ENCODE assay signal across 8 mouse cellular contexts in the genomic region with DNA sequence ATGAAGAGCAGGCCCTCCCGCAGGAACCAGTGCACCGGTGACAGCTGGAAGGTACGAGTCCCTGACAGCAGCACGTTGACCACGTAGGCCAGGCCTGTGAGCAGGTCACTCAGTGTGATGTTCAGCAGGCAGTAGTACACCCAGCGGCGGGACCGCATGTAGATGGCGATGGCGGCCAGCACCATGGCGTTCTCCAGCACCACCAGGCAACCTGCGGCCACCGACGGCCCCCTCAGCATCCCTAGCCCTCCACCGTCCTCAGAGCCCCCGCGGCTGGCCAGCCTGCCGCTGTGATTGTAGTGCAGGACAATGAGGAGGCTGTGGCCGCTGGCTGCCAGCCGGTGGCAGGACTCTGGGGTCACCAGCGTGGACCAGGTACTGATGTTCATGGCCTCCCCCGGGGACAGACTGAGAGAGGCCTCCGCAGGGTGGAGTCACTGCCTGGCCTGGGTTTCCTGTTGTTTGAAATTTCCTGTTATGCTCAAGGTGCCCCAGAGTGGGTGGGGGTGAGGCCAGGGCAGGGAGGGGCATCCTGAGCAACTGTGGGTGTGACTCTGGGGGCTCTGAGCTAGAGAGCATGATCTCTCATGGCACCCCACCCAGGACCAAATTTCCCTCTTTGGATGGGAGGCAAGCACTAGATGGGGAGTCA. TPM values are rescaled to one million over a fixed set of nuclear protein-coding genes. Genes with fewer than 3 reads are reported as not detected.
DNase-seq lines count a peak whose midpoint lies in the region.

No protein-coding gene starts in this region.

- H3K27me3 ChIP-seq in limb, embryonic 10.5 days (ENCODE audit: low read depth, poor library complexity, severe bottlenecking) = peaks cover 12% of the 10 kb centered on the region

- no peaks in the 10 kb centered on the region for H3K9me3 ChIP-seq in limb, embryonic 10.5 days (replicated peaks)

- peaks cover 25% of the 10 kb centered on the region for H3K4me1 ChIP-seq in brown adipose tissue, adult 24 weeks (ENCODE audit: control insufficient read depth, insufficient read depth, insufficient read length, low read length)
- H3K4me1 ChIP-seq in limb, embryonic 10.5 days = peaks cover 41% of the 10 kb centered on the region

- 75% methylated on average over 23 of the region's 23 CpGs for WGBS in limb, embryonic 10.5 days

- peak; percentile 61 for DNase-seq in kidney, adult 11 months
- no peak for DNase-seq in kidney, postnatal 10 days
- no peak for DNase-seq in limb, embryonic 10.5 days (ENCODE audit: low spot score)
- peak; percentile 85 to 87 for DNase-seq in natural killer cell, adult 2 months (ENCODE audit: low spot score in 2 of 2)
- no peak for DNase-seq in frontal cortex, postnatal 10 days (ENCODE audit: low spot score in 2 of 2)
- DNase-seq in cerebellum, postnatal 10 days = no peak
- no peak for DNase-seq in left cerebral cortex, postnatal 25 days (ENCODE audit: low spot score in 2 of 2)

- peak overlapping the region; percentile 79 for H3K27ac ChIP-seq in brown adipose tissue, adult 24 weeks (replicated peaks; ENCODE audit: low read depth, low read length)
- H3K27ac ChIP-seq in limb, embryonic 10.5 days = peak overlapping the region; percentile 64; the same call in 1 of the 2 replicates

- intact Hi-C loops in left cerebral cortex, postnatal 25 days (cut with DNase I) = no loop called here

- peak overlapping the region; percentile 50 for H3K4me3 ChIP-seq in brown adipose tissue, adult 24 weeks (ENCODE audit: insufficient read depth, low read depth, low read length)
- H3K4me3 ChIP-seq in limb, embryonic 10.5 days = 0 out of 2 replicates have a peak overlapping the region, but pooled peaks have one; percentile 10

- 0 out of 2 replicates have a peak, but pooled peaks cover 4% of the 10 kb centered on the region for H3K36me3 ChIP-seq in limb, embryonic 10.5 days

RNA-seq across cellular contexts. Expression of a gene that starts 0.6 kb away (rescaled TPM):
- polyA plus RNA-seq in brown adipose tissue, adult 24 weeks (2012; ENCODE audit: insufficient read depth, insufficient read length, missing spikeins) = 0.71 and 0.79 TPM in 2 replicates
- 0.34 and 0.39 TPM in 2 replicates for polyA plus RNA-seq in limb, embryonic 10.5 days (2016; fragmentation: Nextera tagmentation; extraction: Ambion mirVana)
- total RNA-seq in left cerebral cortex, postnatal 25 days (2021) = under 1 TPM; 0.53 to 0.73 TPM

RNA-seq across cellular contexts. Expression of a gene that starts 3.2 kb away (rescaled TPM):
- polyA plus RNA-seq in brown adipose tissue, adult 24 weeks (2012; ENCODE audit: insufficient read depth, insufficient read length, missing spikeins) = 13.9 and 17.9 TPM in 2 replicates
- 100 and 102 TPM in 2 replicates for polyA plus RNA-seq in limb, embryonic 10.5 days (2016; fragmentation: Nextera tagmentation; extraction: Ambion mirVana)
- 10 to 100 TPM; 76.4 to 77.0 TPM for total RNA-seq in left cerebral cortex, postnatal 25 days (2021)

RNA-seq across cellular contexts. Expression of a gene that starts 16.9 kb away (rescaled TPM):
- 0.63 TPM in 1 of 2 replicates, not detected in the other for polyA plus RNA-seq in brown adipose tissue, adult 24 weeks (2012; ENCODE audit: insufficient read depth, insufficient read length, missing spikeins)
- 0.24 and 0.48 TPM in 2 replicates for polyA plus RNA-seq in limb, embryonic 10.5 days (2016; fragmentation: Nextera tagmentation; extraction: Ambion mirVana)
- total RNA-seq in left cerebral cortex, postnatal 25 days (2021) = 100 to 1,000 TPM; 285 to 286 TPM

RNA-seq across cellular contexts. Expression of a gene that starts 24.6 kb away (rescaled TPM):
- polyA plus RNA-seq in brown adipose tissue, adult 24 weeks (2012; ENCODE audit: insufficient read depth, insufficient read length, missing spikeins) = not detected in 2 replicates
- 0.80 and 2.0 TPM in 2 replicates for polyA plus RNA-seq in limb, embryonic 10.5 days (2016; fragmentation: Nextera tagmentation; extraction: Ambion mirVana)
- 1 to 10 TPM; 2.0 to 3.1 TPM for total RNA-seq in left cerebral cortex, postnatal 25 days (2021)

RNA-seq across cellular contexts. Expression of a gene that starts 43.9 kb away (rescaled TPM):
- 40.9 and 42.9 TPM in 2 replicates for polyA plus RNA-seq in brown adipose tissue, adult 24 weeks (2012; ENCODE audit: insufficient read depth, insufficient read length, missing spikeins)
- polyA plus RNA-seq in limb, embryonic 10.5 days (2016; fragmentation: Nextera tagmentation; extraction: Ambion mirVana) = 9.3 and 19.8 TPM in 2 replicates
- 10 to 100 TPM; 81.1 to 87.3 TPM for total RNA-seq in left cerebral cortex, postnatal 25 days (2021)

Comparison
In these comparisons a context has a peak if more than half of its experiments do, and no peak if none do; other contexts are left out.
1. DNase-seq: peak in kidney, adult 11 months (single experiment) and natural killer cell, adult 2 months (2 of 2); none in kidney, postnatal 10 days (single experiment), limb, embryonic 10.5 days (single experiment), frontal cortex, postnatal 10 days (0 of 2), cerebellum, postnatal 10 days (0 of 2) and left cerebral cortex, postnatal 25 days (0 of 2).